Mouse (Mus musculus): ENCODE data around the gene H2-Ob.

- TF ChIP-seq CTCF (IDR thresholded peaks at IDR 0.05; ENCODE audit: control insufficient read depth, insufficient read depth, insufficient read length) (no peak), CEBPB (IDR thresholded peaks at IDR 0.05; ENCODE audit: low read depth) (no peak), MAX (IDR thresholded peaks at IDR 0.05) (no peak), FOSL1 (IDR thresholded peaks at IDR 0.05; ENCODE audit: insufficient read depth, low read length, poor library complexity, severe bottlenecking) (no peak), MYOG (IDR thresholded peaks at IDR 0.05; ENCODE audit: control insufficient read depth, extremely low read depth, insufficient read length) (no peak)
These were observed 45.2 kb upstream of the H2-Ob start for GRCm38 (mm10) chr17:34193468-34193867.
